Mouse (Mus musculus) retina, adult 2 months (tissue): Measurements from ENCODE around the gene Znhit2.

Experiments used
- DNase-seq: peaks from one replicate; pipeline ENCODE4 v3.0.0-alpha.2; 2012; ENCODE audit warnings: low read depth, low spot score

The Znhit2 gene

GRCm38 (mm10) chr19:6071261-6071660 lies 10.3 kb downstream of the Znhit2 start:
- DNase-seq: no peak

- no peak for DNase-seq
Observed at GRCm38 (mm10) chr19:6073889-6074288, 12.9 kb downstream of the Znhit2 start.

- DNase-seq: peak; percentile 90
Observed at GRCm38 (mm10) chr19:6076564-6077393, 15.8 kb downstream of the Znhit2 start, which contains the start of gene Vps51. Vps51 (minus strand) TSS chr19:6077231.

- no peak for DNase-seq
Observed at GRCm38 (mm10) chr19:6079983-6080480, 19.0 kb downstream of the Znhit2 start, which contains the start of gene Tmem262. Tmem262 (plus strand) TSS chr19:6080033.

GRCm38 (mm10) chr19:6082156-6082555 lies 21.2 kb downstream of the Znhit2 start, which contains the start of gene Gm28374:
Gm28374 (minus strand) TSS chr19:6082256.
- DNase-seq: no peak

GRCm38 (mm10) chr19:6084478-6085248 lies 23.7 kb downstream of the Znhit2 start, which contains the start of the genes Zfpl1 and Cdca5:
Zfpl1 (minus strand) TSS chr19:6084956.
Cdca5 (plus strand) TSS chr19:6084983.
- DNase-seq: peak; percentile 97

GRCm38 (mm10) chr19:6085417-6085879 lies 24.5 kb downstream of the Znhit2 start:
- DNase-seq: no peak

- DNase-seq: no peak
Observed at GRCm38 (mm10) chr19:6088841-6089240, 27.8 kb downstream of the Znhit2 start.

- DNase-seq: no peak
Observed at GRCm38 (mm10) chr19:6094119-6094518, 33.1 kb downstream of the Znhit2 start, which contains the start of gene AC131692.1. AC131692.1 (plus strand) TSS chr19:6094419.

GRCm38 (mm10) chr19:6097847-6098246 lies 36.9 kb downstream of the Znhit2 start:
- no peak for DNase-seq

GRCm38 (mm10) chr19:6101186-6101585 lies 40.2 kb downstream of the Znhit2 start:
- no peak for DNase-seq

GRCm38 (mm10) chr19:6102169-6102853 lies 41.3 kb downstream of the Znhit2 start:
- DNase-seq: no peak

- no peak for DNase-seq
Observed at GRCm38 (mm10) chr19:6104476-6104875, 43.5 kb downstream of the Znhit2 start.

GRCm38 (mm10) chr19:6105586-6105985 lies 44.6 kb downstream of the Znhit2 start, which contains the start of gene Naaladl1:
Naaladl1 (plus strand) TSS chr19:6105782.
- no peak for DNase-seq
